Mouse (Mus musculus): ENCODE results near the gene Plekhf1. TPM values are rescaled to one million over a fixed set of nuclear protein-coding genes. Genes with fewer than 3 reads are reported as not detected.
A peak's percentile ranks its signal among the peaks of the same experiment; 100 is the strongest.

The Plekhf1 gene
- polyA plus RNA-seq, 1 experiment from 2014 or later: 4.8 TPM

DNA sequence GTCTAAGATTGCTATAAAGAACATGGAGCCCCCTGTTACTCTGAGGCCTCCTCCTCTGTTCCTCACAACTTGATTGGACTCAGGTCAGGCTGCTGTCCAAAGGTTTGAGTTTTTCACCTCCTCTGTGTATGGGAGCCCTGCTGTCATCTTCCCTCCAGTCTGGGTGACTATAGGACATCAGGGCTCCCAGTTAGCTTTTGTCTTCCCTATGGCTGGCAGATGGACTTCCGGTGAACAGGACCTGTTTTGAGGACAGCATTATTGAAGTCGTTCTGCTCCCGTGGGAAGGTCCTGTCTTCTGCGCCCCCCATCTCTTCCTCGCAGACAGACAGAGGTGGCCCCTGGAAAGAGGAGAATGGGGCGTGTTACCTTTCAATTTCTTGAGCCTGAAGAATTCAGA, 43.0 kb downstream of the Plekhf1 start:
- H3K9me3 ChIP-seq (replicated peaks; ENCODE audit: low read length): no peaks in the 10 kb centered on the region
- DNase-seq (ENCODE audit: low spot score) (no peak), ATAC-seq (replicated peaks; ENCODE audit: low FRiP score, low read depth) (no peak)
- peak overlapping the region; percentile 86; the same call in 1 of the 2 replicates for H3K4me2 ChIP-seq (ENCODE audit: low read length)
- H3K27me3 ChIP-seq (ENCODE audit: insufficient read depth, low read length): no peaks in the 10 kb centered on the region
- no peak overlapping the region for H3K4me3 ChIP-seq (replicated peaks; ENCODE audit: low read depth, low read length)
- TF ChIP-seq CTCF (IDR thresholded peaks at IDR 0.05; ENCODE audit: low read depth): no peak
- H3K27ac ChIP-seq: no peak overlapping the region
- no peak overlapping the region for H3K9ac ChIP-seq (ENCODE audit: low read depth, low read length)
- WGBS: 85% methylated on average over 6 of the region's 6 CpGs
- H3K4me1 ChIP-seq (replicated peaks; ENCODE audit: insufficient read depth, low read length): peaks cover 12% of the 10 kb centered on the region
- no peaks in the 10 kb centered on the region for H3K36me3 ChIP-seq (ENCODE audit: insufficient read depth, low read length)

DNA sequence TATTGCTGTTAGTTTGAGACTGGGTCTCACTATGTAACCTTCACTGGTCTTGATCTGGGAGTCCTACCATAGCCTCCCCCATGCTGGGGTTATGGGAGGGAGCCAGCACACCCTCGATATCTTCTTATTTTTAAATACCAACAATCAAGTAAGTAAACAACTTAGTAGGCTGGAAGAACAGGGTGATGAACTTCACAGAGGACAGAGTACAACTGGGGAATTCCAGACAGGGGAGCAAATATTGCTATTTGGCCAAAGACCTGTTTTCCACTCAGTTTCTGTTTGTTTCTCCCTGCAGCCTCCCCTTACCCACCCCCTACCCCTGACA, 43.4 kb downstream of the Plekhf1 start:
- peak overlapping the region; percentile 86 for H3K4me2 ChIP-seq (ENCODE audit: low read length)
- H3K27me3 ChIP-seq (ENCODE audit: insufficient read depth, low read length): no peaks in the 10 kb centered on the region
- H3K9ac ChIP-seq (ENCODE audit: low read depth, low read length): no peak overlapping the region
- no peak for ATAC-seq (replicated peaks; ENCODE audit: low FRiP score, low read depth)
- H3K36me3 ChIP-seq (ENCODE audit: insufficient read depth, low read length): no peaks in the 10 kb centered on the region
- WGBS: 20% methylated on average over 1 of the region's 1 CpGs
- no peaks in the 10 kb centered on the region for H3K9me3 ChIP-seq (replicated peaks; ENCODE audit: low read length)
- DNase-seq (ENCODE audit: low spot score): no peak
- TF ChIP-seq CTCF (IDR thresholded peaks at IDR 0.05; ENCODE audit: low read depth): no peak
- peaks cover 12% of the 10 kb centered on the region for H3K4me1 ChIP-seq (replicated peaks; ENCODE audit: insufficient read depth, low read length)
- H3K27ac ChIP-seq: no peak overlapping the region
- peak overlapping the region; percentile 46 for H3K4me3 ChIP-seq (replicated peaks; ENCODE audit: low read depth, low read length)

DNA sequence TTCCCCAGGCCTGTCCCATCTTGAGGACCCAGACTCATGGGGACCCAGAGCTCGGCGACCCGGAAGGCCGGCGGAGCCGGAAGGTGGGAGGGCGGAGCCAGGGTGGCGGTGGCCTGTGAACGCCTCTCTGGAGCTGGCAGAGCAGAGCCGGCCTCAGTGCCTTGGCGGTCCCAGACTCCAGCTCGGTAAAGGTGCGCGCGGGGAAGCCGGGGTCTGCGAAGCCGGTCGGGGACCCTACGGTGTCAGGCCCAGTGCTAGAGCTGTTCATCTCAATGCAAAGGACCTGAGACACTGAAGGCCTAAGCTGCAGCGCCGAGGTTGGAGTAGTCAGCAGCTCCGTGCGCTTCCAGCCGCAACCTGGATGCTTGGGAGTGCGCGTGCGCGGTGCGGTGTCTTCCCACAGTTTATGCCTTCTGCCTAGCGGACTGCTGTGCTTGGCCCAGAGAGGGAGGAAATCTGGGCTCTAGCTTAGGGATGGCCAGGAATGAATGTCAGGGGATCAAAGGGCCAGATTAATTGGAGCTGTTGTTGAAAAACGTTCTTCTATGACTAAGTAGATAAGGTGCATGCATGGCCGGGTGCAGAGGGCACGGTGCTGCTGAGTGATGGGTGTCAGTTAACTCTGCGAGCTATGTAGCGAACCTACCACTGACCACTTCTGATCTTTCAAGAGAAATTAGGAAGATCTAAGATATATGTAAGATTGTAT, 44.0 kb downstream of the Plekhf1 start:
- Histone ChIP-seq H3K4me3 (replicated peaks; ENCODE audit: low read depth, low read length) (peak overlapping the region; percentile 46), H3K27me3 (ENCODE audit: insufficient read depth, low read length) (no peaks in the 10 kb centered on the region), H3K27ac (peak overlapping the region; percentile 84), H3K36me3 (ENCODE audit: insufficient read depth, low read length) (no peaks in the 10 kb centered on the region), H3K9ac (ENCODE audit: low read depth, low read length) (peak overlapping the region; percentile 66), H3K4me1 (replicated peaks; ENCODE audit: insufficient read depth, low read length) (peaks cover 11% of the 10 kb centered on the region), H3K4me2 (ENCODE audit: low read length) (peak overlapping the region; percentile 86), H3K9me3 (replicated peaks; ENCODE audit: low read length) (no peaks in the 10 kb centered on the region)
- TF ChIP-seq CTCF (IDR thresholded peaks at IDR 0.05; ENCODE audit: low read depth): no peak; the same call in 1 of the 2 replicates
- ATAC-seq (replicated peaks; ENCODE audit: low FRiP score, low read depth) (peak; percentile 87), DNase-seq (ENCODE audit: low spot score) (peak; percentile 91)
- WGBS: 3% methylated on average over 36 of the region's 36 CpGs

DNA sequence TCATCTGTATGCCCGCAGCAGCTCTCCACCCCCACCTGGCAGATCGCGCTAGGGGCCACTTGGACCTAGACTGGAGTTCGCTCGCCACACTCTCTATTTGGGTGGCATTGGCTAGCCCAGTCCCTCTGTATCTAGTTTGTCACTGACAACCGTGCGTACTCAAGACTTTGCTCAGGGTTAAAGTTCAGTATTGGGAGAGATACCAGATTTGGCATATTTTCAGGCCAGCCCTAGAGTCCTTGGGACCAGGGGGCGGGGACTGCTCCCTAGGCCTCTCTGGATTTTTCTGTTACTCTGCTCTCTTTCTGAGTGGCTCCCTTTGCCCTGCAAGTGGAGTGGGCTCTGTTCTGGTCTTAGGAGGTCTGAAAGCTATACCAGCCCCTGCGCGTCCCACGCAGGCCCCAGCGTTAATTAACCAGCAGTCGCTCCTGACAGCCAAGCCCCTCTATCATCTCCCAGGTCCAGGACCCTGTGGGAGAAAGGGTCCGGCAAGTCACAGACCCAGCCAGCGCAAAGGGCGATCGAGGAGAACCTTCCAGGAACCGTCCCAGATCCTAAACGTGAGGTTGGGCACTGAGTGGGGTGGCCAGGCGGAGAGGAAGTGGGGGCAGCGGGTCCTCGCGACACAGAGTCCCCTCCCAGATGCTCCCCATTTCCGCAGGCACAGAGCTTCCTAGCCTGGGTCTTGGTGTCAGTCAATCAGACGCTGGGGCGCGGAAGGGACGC, 44.7 kb downstream of the Plekhf1 start, which contains the start of gene 1600014C10Rik:
1600014C10Rik (plus strand) TSS at position 256 of the 726 bp plus-strand sequence.
- Histone ChIP-seq H3K9me3 (replicated peaks; ENCODE audit: low read length) (no peaks in the 10 kb centered on the region), H3K4me2 (ENCODE audit: low read length) (peak within 1 kb of the TSS; percentile 86), H3K4me3 (replicated peaks; ENCODE audit: low read depth, low read length) (peak within 1 kb of the TSS; percentile 46), H3K36me3 (ENCODE audit: insufficient read depth, low read length) (no peaks in the 10 kb centered on the region), H3K27me3 (ENCODE audit: insufficient read depth, low read length) (no peaks in the 10 kb centered on the region), H3K4me1 (replicated peaks; ENCODE audit: insufficient read depth, low read length) (peaks cover 9% of the 10 kb centered on the region), H3K27ac (peak within 1 kb of the TSS; percentile 84), H3K9ac (ENCODE audit: low read depth, low read length) (peak within 1 kb of the TSS; percentile 66)
- ATAC-seq (replicated peaks; ENCODE audit: low FRiP score, low read depth) (peak; percentile 48), DNase-seq (ENCODE audit: low spot score) (peak; percentile 64)
- no peak for TF ChIP-seq CTCF (IDR thresholded peaks at IDR 0.05; ENCODE audit: low read depth)
- 3% methylated on average over 28 of the region's 28 CpGs for WGBS

DNA sequence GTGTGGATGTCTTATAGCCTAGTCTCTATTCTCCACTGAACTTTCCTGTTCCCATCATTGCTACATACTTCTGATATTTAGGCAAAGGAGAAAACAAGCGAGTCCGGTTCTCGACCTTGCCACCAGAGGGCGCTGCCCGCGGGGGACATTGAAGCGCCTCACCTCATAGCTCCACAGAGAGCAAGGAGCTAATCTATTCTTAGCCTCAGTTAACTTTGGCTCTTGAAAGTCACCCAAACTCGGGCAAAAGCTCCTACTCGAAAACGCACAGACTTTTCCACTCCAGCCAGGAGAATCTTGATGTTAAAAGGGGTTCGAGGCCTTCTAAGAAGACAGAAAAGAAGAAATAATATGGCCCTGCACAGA, 45.2 kb downstream of the Plekhf1 start:
- Histone ChIP-seq H3K4me3 (replicated peaks; ENCODE audit: low read depth, low read length) (peak overlapping the region; percentile 46), H3K4me1 (replicated peaks; ENCODE audit: insufficient read depth, low read length) (peaks cover 9% of the 10 kb centered on the region), H3K36me3 (ENCODE audit: insufficient read depth, low read length) (no peaks in the 10 kb centered on the region), H3K27ac (peak overlapping the region; percentile 84), H3K9me3 (replicated peaks; ENCODE audit: low read length) (no peaks in the 10 kb centered on the region), H3K27me3 (ENCODE audit: insufficient read depth, low read length) (no peaks in the 10 kb centered on the region), H3K9ac (ENCODE audit: low read depth, low read length) (peak overlapping the region; percentile 66), H3K4me2 (ENCODE audit: low read length) (peak overlapping the region; percentile 86)
- DNase-seq (ENCODE audit: low spot score) (peak; percentile 87), ATAC-seq (replicated peaks; ENCODE audit: low FRiP score, low read depth) (peak; percentile 40; the same call in 1 of the 2 replicates)
- WGBS: under 1% methylated on average over 11 of the region's 11 CpGs
- TF ChIP-seq CTCF (IDR thresholded peaks at IDR 0.05; ENCODE audit: low read depth): peak; percentile 95

DNA sequence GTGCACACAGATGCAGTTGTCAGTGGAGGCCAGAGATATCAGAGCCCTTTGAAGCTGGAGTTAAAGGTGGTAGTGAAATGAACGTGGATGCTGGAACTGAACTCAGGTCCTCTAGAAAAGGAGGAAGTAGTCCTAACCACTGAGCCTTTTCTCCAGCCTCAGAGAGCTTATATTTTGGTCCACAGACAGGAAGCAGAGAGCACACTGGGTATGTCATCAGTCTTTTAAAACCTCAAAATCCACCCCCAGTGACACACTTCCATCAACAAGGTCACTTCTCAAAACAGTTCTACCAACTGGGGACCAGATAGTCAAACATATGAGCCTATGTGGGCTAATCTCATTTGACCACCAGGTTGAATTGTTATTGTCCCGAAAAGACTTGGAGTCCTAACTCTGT, 46.5 kb downstream of the Plekhf1 start:
- H3K27ac ChIP-seq: no peak overlapping the region
- H3K4me3 ChIP-seq (replicated peaks; ENCODE audit: low read depth, low read length): no peak overlapping the region
- peaks cover 9% of the 10 kb centered on the region for H3K4me1 ChIP-seq (replicated peaks; ENCODE audit: insufficient read depth, low read length)
- no peak for TF ChIP-seq CTCF (IDR thresholded peaks at IDR 0.05; ENCODE audit: low read depth)
- no peaks in the 10 kb centered on the region for H3K27me3 ChIP-seq (ENCODE audit: insufficient read depth, low read length)
- no peak overlapping the region for H3K4me2 ChIP-seq (ENCODE audit: low read length)
- no peaks in the 10 kb centered on the region for H3K36me3 ChIP-seq (ENCODE audit: insufficient read depth, low read length)
- H3K9me3 ChIP-seq (replicated peaks; ENCODE audit: low read length): no peaks in the 10 kb centered on the region
- no peak for DNase-seq (ENCODE audit: low spot score)
- no peak overlapping the region for H3K9ac ChIP-seq (ENCODE audit: low read depth, low read length)
- no peak for ATAC-seq (replicated peaks; ENCODE audit: low FRiP score, low read depth)
- 83% methylated on average over 2 of the region's 2 CpGs for WGBS

Data from kidney, postnatal 0 days (tissue).